Mouse (Mus musculus): ENCODE measurements around the gene Chac1. TPM values are rescaled to one million over a fixed set of nuclear protein-coding genes. Genes with fewer than 3 reads are reported as not detected.

Gene Chac1
- polyA plus RNA-seq, 1 experiment from 2014 or later: 2.7 TPM

- Histone ChIP-seq H3K9me3 (no peaks in the 10 kb centered on the region), H3K9ac (no peak overlapping the region), H3K4me2 (peak overlapping the region; percentile 52), H3K4me1 (peaks cover 68% of the 10 kb centered on the region), H3K27me3 (peaks cover 99% of the 10 kb centered on the region), H3K36me3 (replicated peaks) (no peaks in the 10 kb centered on the region), H3K4me3 (replicated peaks) (peak overlapping the region; percentile 29), H3K27ac (peak overlapping the region; percentile 51; the same call in 1 of the 2 replicates)
- 1% methylated on average over 39 of the region's 39 CpGs for WGBS
- peak; percentile 78 for ATAC-seq (ENCODE audit: low FRiP score)
Measured at GRCm38 (mm10) chr2:119322587-119323300, 28.3 kb upstream of the Chac1 start.

GRCm38 (mm10) chr2:119323866-119324575 is 27.0 kb upstream of the Chac1 start:
- H3K9ac ChIP-seq: peak overlapping the region; percentile 40; the same call in 1 of the 2 replicates
- ATAC-seq (ENCODE audit: low FRiP score): no peak
- H3K27ac ChIP-seq: no peak overlapping the region

GRCm38 (mm10) chr2:119324576-119325318 is 26.3 kb upstream of the Chac1 start:
- peak overlapping the region; percentile 72 for H3K4me2 ChIP-seq
- H3K36me3 ChIP-seq (replicated peaks): no peaks in the 10 kb centered on the region
- H3K4me3 ChIP-seq (replicated peaks): peak overlapping the region; percentile 45
- peaks cover 99% of the 10 kb centered on the region for H3K27me3 ChIP-seq
- H3K4me1 ChIP-seq: peaks cover 80% of the 10 kb centered on the region
- ATAC-seq (ENCODE audit: low FRiP score): no peak
- no peak overlapping the region for H3K27ac ChIP-seq
- no peak overlapping the region for H3K9ac ChIP-seq
- no peaks in the 10 kb centered on the region for H3K9me3 ChIP-seq
- WGBS: 1% methylated on average over 32 of the region's 32 CpGs

More at GRCm38 (mm10) chr2:119323866-119324575, 27.0 kb upstream of the Chac1 start:
- H3K4me1 ChIP-seq: peaks cover 74% of the 10 kb centered on the region
- 2% methylated on average over 25 of the region's 32 CpGs for WGBS
- H3K4me2 ChIP-seq: peak overlapping the region; percentile 72
- H3K4me3 ChIP-seq (replicated peaks): peak overlapping the region; percentile 45
- no peaks in the 10 kb centered on the region for H3K9me3 ChIP-seq
- H3K36me3 ChIP-seq (replicated peaks): no peaks in the 10 kb centered on the region
- peaks cover 99% of the 10 kb centered on the region for H3K27me3 ChIP-seq

- peak within 1 kb of the TSS; percentile 18 for H3K9ac ChIP-seq
- 0 out of 2 replicates have a peak, but pooled peaks have one; percentile 15 for ATAC-seq (ENCODE audit: low FRiP score)
- H3K9me3 ChIP-seq: no peaks in the 10 kb centered on the region
- 0 out of 2 replicates have a peak within 1 kb of the TSS, but pooled peaks have one; percentile 1 for H3K27ac ChIP-seq
- peak within 1 kb of the TSS; percentile 72 for H3K4me2 ChIP-seq
- peaks cover 100% of the 10 kb centered on the region for H3K27me3 ChIP-seq
- under 1% methylated on average over 33 of the region's 33 CpGs for WGBS
- H3K4me3 ChIP-seq (replicated peaks): peak within 1 kb of the TSS; percentile 45
- peaks cover 79% of the 10 kb centered on the region for H3K4me1 ChIP-seq
- H3K36me3 ChIP-seq (replicated peaks): no peaks in the 10 kb centered on the region
Measured at GRCm38 (mm10) chr2:119325568-119326143, 25.4 kb upstream of the Chac1 start, which contains the start of gene Dll4. Gene Dll4 (plus strand): TSS chr2:119325784.

GRCm38 (mm10) chr2:119326161-119327101 is 24.6 kb upstream of the Chac1 start:
- Histone ChIP-seq H3K4me3 (replicated peaks) (peak overlapping the region; percentile 45), H3K9me3 (no peaks in the 10 kb centered on the region), H3K36me3 (replicated peaks) (no peaks in the 10 kb centered on the region), H3K27ac (0 out of 2 replicates have a peak overlapping the region, but pooled peaks have one; percentile 1), H3K4me2 (peak overlapping the region; percentile 72), H3K27me3 (peaks cover 100% of the 10 kb centered on the region), H3K4me1 (peaks cover 71% of the 10 kb centered on the region), H3K9ac (peak overlapping the region; percentile 18)
- ATAC-seq (ENCODE audit: low FRiP score): no peak
- WGBS: under 1% methylated on average over 61 of the region's 61 CpGs

GRCm38 (mm10) chr2:119327102-119327480 is 23.9 kb upstream of the Chac1 start:
- peak overlapping the region; percentile 45 for H3K4me3 ChIP-seq (replicated peaks)
- H3K9ac ChIP-seq: 0 out of 2 replicates have a peak overlapping the region, but pooled peaks have one; percentile 0
- peak overlapping the region; percentile 72 for H3K4me2 ChIP-seq
- WGBS: under 1% methylated on average over 30 of the region's 30 CpGs
- peaks cover 65% of the 10 kb centered on the region for H3K4me1 ChIP-seq
- no peaks in the 10 kb centered on the region for H3K9me3 ChIP-seq
- no peak overlapping the region for H3K27ac ChIP-seq
- no peak for ATAC-seq (ENCODE audit: low FRiP score)
- H3K36me3 ChIP-seq (replicated peaks): no peaks in the 10 kb centered on the region
- H3K27me3 ChIP-seq: peaks cover 100% of the 10 kb centered on the region

- H3K9me3 ChIP-seq: no peaks in the 10 kb centered on the region
- H3K4me1 ChIP-seq: peaks cover 55% of the 10 kb centered on the region
- 10% methylated on average over 11 of the region's 11 CpGs for WGBS
- no peaks in the 10 kb centered on the region for H3K36me3 ChIP-seq (replicated peaks)
- no peak for ATAC-seq (ENCODE audit: low FRiP score)
- no peak overlapping the region for H3K9ac ChIP-seq
- peaks cover 100% of the 10 kb centered on the region for H3K27me3 ChIP-seq
- H3K4me2 ChIP-seq: peak overlapping the region; percentile 8; the same call in 1 of the 2 replicates
- no peak overlapping the region for H3K27ac ChIP-seq
- H3K4me3 ChIP-seq (replicated peaks): no peak overlapping the region
Measured at GRCm38 (mm10) chr2:119327942-119328526, 23.0 kb upstream of the Chac1 start.

GRCm38 (mm10) chr2:119328546-119328945 is 22.5 kb upstream of the Chac1 start:
- no peak for ATAC-seq (ENCODE audit: low FRiP score)
- Histone ChIP-seq H3K27ac (no peak overlapping the region), H3K27me3 (peaks cover 96% of the 10 kb centered on the region), H3K4me3 (replicated peaks) (no peak overlapping the region), H3K4me2 (0 out of 2 replicates have a peak overlapping the region, but pooled peaks have one; percentile 8), H3K36me3 (replicated peaks) (no peaks in the 10 kb centered on the region), H3K4me1 (peaks cover 51% of the 10 kb centered on the region), H3K9me3 (no peaks in the 10 kb centered on the region), H3K9ac (no peak overlapping the region)
- 44% methylated on average over 5 of the region's 5 CpGs for WGBS

- Histone ChIP-seq H3K9ac (0 out of 2 replicates have a peak overlapping the region, but pooled peaks have one; percentile 7), H3K9me3 (no peaks in the 10 kb centered on the region), H3K36me3 (replicated peaks) (no peaks in the 10 kb centered on the region), H3K27me3 (peaks cover 96% of the 10 kb centered on the region), H3K4me1 (peaks cover 44% of the 10 kb centered on the region), H3K27ac (no peak overlapping the region), H3K4me3 (replicated peaks) (no peak overlapping the region), H3K4me2 (no peak overlapping the region)
- WGBS: 59% methylated on average over 3 of the region's 3 CpGs
- no peak; the same call in 1 of the 2 replicates for ATAC-seq (ENCODE audit: low FRiP score)
Measured at GRCm38 (mm10) chr2:119329123-119329817, 21.8 kb upstream of the Chac1 start.

GRCm38 (mm10) chr2:119330795-119331194 is 20.2 kb upstream of the Chac1 start:
- no peak overlapping the region for H3K4me2 ChIP-seq
- WGBS: 93% methylated on average over 8 of the region's 8 CpGs
- peaks cover 29% of the 10 kb centered on the region for H3K4me1 ChIP-seq
- no peaks in the 10 kb centered on the region for H3K9me3 ChIP-seq
- H3K9ac ChIP-seq: no peak overlapping the region
- no peak overlapping the region for H3K27ac ChIP-seq
- ATAC-seq (ENCODE audit: low FRiP score): no peak
- no peaks in the 10 kb centered on the region for H3K36me3 ChIP-seq (replicated peaks)
- H3K27me3 ChIP-seq: peaks cover 93% of the 10 kb centered on the region
- H3K4me3 ChIP-seq (replicated peaks): no peak overlapping the region
